Mouse (Mus musculus) heart, embryonic 16.5 days (tissue): Measurements from ENCODE around the gene Crhbp. TPM values are rescaled to one million over a fixed set of nuclear protein-coding genes. Genes with fewer than 3 reads are reported as not detected.

ENCODE experiments used
- ATAC-seq: fragments of 200-750 bp; cut with Nextera tagmentation; replicated peaks from 2 replicates; pipeline ENCODE4 v1.8.0; 2017; ENCODE audit warnings: moderate number of reproducible peaks; ENCODE audit not compliant: insufficient read depth, low FRiP score; ENCODE audit errors: extremely low read depth
- H3K27ac ChIP-seq: fragments of 300-500 bp; sonication (generic); 2 replicates; pipeline ENCODE4 v1.5.1; 2014; ENCODE audit warnings: mild to moderate bottlenecking, low read length, control low read depth, moderate library complexity
- H3K27me3 ChIP-seq: fragments of 300-500 bp; sonication (generic); 2 replicates; pipeline ENCODE4 v1.6.1; 2014; ENCODE audit warnings: low read length, mixed read lengths; ENCODE audit not compliant: control insufficient read depth, insufficient read depth
- H3K36me3 ChIP-seq: fragments of 300-500 bp; sonication (generic); 2 replicates; pipeline ENCODE4 v1.6.1; 2014; ENCODE audit not compliant: control insufficient read depth, insufficient read depth
- H3K4me1 ChIP-seq: fragments of 300-500 bp; sonication (generic); 2 replicates; pipeline ENCODE4 v1.6.1; 2014; ENCODE audit warnings: low read length, mixed read lengths; ENCODE audit not compliant: control insufficient read depth, insufficient read depth
- H3K4me2 ChIP-seq: fragments of 300-500 bp; sonication (generic); 2 replicates; pipeline ENCODE4 v1.6.1; 2014; ENCODE audit warnings: low read depth, mild to moderate bottlenecking, control low read depth, low read length
- H3K4me3 ChIP-seq: fragments of 300-500 bp; sonication (generic); 2 replicates; pipeline ENCODE4 v1.5.1; 2014; ENCODE audit warnings: mild to moderate bottlenecking, control low read depth, low read length
- H3K9ac ChIP-seq: fragments of 300-500 bp; sonication (generic); 2 replicates; pipeline ENCODE4 v1.6.1; 2014; ENCODE audit warnings: low read length, control low read depth
- H3K9me3 ChIP-seq: fragments of 300-500 bp; sonication (generic); replicated peaks from 2 replicates; pipeline ENCODE4 v1.6.1; 2016; ENCODE audit warnings: low read length; ENCODE audit not compliant: control insufficient read depth
- WGBS: fragments of 180-500 bp; shearing (Covaris S2); extraction: QIAGEN DNeasy Blood & Tissue Kit; methylation state at CpG from one replicate; pipeline ENCODE4 v1.1.7; 2014; 5-methylcytosine and 5-hydroxymethylcytosine counted together
- polyA plus RNA-seq: library from polyadenylated mRNA; unstranded; fragments of >200 nt; fragmentation: Nextera tagmentation; extraction: Ambion mirVana; gene quantifications from 2 replicates; pipeline ENCODE4 v1.2.1, GENCODE M21; 2015

Crhbp gene
- 0.25 and 0.66 TPM in 2 replicates for polyA plus RNA-seq

DNA sequence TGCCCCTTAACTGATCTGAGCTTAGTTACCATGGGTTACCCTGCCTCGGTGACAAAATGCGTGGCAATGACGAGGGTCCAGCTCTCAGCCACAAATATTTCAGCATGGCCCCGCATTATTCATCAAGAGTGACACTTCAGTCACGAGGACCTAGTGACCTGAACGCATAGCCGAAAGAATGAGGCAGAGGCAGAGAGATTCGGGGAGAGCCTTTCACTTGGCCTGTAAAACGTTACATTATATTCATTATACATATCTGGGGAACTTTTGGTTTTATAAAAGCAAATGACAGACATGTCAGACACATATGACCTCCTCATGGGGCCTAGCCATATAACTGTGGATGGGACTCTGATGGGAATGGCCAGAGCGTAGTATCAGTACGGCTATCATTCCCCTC is at the start of gene Crhbp:
Crhbp (minus strand) TSS at position 101 of the 400 bp plus-strand sequence.
- Histone ChIP-seq H3K36me3 (no peaks in the 10 kb centered on the region), H3K4me3 (peak within 1 kb of the TSS; percentile 54), H3K9me3 (no peaks in the 10 kb centered on the region), H3K27ac (no peak within 1 kb of the TSS), H3K27me3 (peaks cover 22% of the 10 kb centered on the region), H3K4me1 (peaks cover 5% of the 10 kb centered on the region; the same call in 1 of the 2 replicates), H3K9ac (peak within 1 kb of the TSS; percentile 35; the same call in 1 of the 2 replicates), H3K4me2 (peak within 1 kb of the TSS; percentile 79)
- 64% methylated on average over 11 of the region's 11 CpGs for WGBS
- ATAC-seq, result no peak

DNA sequence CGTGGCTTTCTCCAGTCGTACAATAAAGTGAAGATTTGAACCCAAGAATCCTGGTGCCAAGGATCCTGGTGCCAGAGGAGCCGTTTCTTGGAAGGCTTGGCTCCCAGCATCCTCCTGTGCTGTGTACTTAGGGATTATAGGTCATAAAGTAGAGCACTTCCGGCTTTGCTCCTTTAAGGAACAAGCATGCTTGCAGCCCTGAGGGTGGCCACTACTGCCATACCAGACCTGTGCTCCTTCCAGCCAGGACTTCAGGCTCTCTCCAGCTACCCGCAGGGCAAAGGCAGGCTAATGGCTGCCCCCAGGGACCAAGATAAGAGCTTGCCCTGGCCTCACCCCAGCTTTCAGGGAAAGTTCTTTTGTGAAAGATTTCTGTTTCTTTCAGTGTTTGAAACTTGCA is 48.6 kb upstream of the Crhbp start:
- 64% methylated on average over 5 of the region's 5 CpGs for WGBS
- no peaks in the 10 kb centered on the region for H3K27me3 ChIP-seq
- no peak for ATAC-seq
- no peaks in the 10 kb centered on the region for H3K9me3 ChIP-seq
- H3K4me3 ChIP-seq, result no peak overlapping the region
- H3K4me1 ChIP-seq, result peaks cover 3% of the 10 kb centered on the region; the same call in 1 of the 2 replicates
- H3K27ac ChIP-seq, result no peak overlapping the region
- H3K9ac ChIP-seq, result no peak overlapping the region
- H3K4me2 ChIP-seq, result no peak overlapping the region
- no peaks in the 10 kb centered on the region for H3K36me3 ChIP-seq

DNA sequence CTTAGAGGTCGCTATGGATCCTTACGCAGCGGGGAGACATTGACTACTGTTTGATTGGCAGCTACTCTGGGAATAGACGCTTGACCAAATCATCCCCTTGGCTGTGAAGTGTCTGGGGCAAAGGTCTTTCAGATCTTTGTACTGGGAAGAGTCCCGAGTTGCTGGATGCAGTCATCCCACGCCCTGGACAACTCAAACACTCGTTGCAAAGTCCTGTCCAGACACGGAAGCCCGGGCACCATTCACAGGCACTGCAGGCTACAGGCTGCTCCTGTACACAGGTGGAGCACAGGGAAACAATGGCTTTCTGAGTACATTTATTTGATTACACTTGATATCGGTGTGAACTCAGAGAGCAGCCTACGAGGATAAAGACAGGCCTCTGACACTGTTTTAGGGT is 46.6 kb upstream of the Crhbp start:
- H3K4me3 ChIP-seq, result no peak overlapping the region
- H3K36me3 ChIP-seq, result no peaks in the 10 kb centered on the region
- no peaks in the 10 kb centered on the region for H3K27me3 ChIP-seq
- H3K9me3 ChIP-seq, result no peaks in the 10 kb centered on the region
- no peak overlapping the region for H3K4me2 ChIP-seq
- no peak overlapping the region for H3K9ac ChIP-seq
- no peak for ATAC-seq
- H3K4me1 ChIP-seq, result peaks cover 3% of the 10 kb centered on the region; the same call in 1 of the 2 replicates
- no peak overlapping the region for H3K27ac ChIP-seq
- 63% methylated on average over 11 of the region's 11 CpGs for WGBS

DNA sequence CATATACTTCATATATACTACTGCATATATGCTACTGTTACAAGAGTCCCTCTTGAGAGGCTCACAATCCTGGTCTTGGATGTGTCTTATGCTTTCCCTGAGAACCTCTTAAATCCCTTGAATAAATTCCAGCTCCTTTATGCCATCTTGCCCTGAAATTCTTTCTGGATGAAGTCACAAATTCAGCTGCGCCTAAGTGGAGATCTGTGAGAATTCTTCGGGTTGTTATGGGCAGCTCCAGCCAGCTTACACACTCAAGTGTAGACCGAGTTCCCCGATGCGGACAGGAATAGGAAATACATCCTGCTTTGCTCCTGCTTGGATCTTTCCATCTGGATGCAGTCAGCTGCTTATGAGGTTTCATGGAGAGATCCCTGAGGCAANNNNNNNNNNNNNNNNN is 39.9 kb upstream of the Crhbp start:
- ATAC-seq, result no peak
- no peak overlapping the region for H3K4me3 ChIP-seq
- no peaks in the 10 kb centered on the region for H3K36me3 ChIP-seq
- no peaks in the 10 kb centered on the region for H3K9me3 ChIP-seq
- H3K9ac ChIP-seq, result no peak overlapping the region
- no peak overlapping the region for H3K4me2 ChIP-seq
- H3K27ac ChIP-seq, result no peak overlapping the region
- H3K4me1 ChIP-seq, result peaks cover 4% of the 10 kb centered on the region; the same call in 1 of the 2 replicates
- WGBS, result 16% methylated on average over 5 of the region's 5 CpGs
- H3K27me3 ChIP-seq, result no peaks in the 10 kb centered on the region; the same call in 1 of the 2 replicates

DNA sequence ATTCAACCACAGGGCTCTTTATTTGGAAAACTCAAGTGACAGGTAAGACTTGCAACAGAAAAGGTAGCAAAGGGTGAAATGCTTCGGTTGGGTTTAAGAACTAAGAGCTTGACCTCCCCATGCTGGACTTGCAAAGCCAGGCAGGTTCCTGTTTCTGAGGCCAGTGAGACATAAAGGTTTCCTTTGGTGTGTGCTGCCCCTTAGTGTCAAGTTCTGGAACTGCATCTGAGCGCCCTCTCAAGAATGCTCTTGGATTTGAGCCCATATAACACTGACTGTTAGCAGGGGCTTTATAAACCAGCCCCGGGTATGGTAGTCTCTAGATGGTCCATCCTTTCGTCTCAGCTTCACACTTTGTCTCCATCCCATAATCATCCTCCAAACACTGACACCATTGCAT is 36.7 kb upstream of the Crhbp start:
- Histone ChIP-seq H3K9ac (no peak overlapping the region), H3K36me3 (no peaks in the 10 kb centered on the region), H3K4me1 (peaks cover 4% of the 10 kb centered on the region; the same call in 1 of the 2 replicates), H3K27ac (no peak overlapping the region), H3K4me3 (no peak overlapping the region), H3K27me3 (no peaks in the 10 kb centered on the region; the same call in 1 of the 2 replicates), H3K9me3 (no peaks in the 10 kb centered on the region), H3K4me2 (no peak overlapping the region)
- ATAC-seq, result no peak
- 9% methylated on average over 4 of the region's 4 CpGs for WGBS

DNA sequence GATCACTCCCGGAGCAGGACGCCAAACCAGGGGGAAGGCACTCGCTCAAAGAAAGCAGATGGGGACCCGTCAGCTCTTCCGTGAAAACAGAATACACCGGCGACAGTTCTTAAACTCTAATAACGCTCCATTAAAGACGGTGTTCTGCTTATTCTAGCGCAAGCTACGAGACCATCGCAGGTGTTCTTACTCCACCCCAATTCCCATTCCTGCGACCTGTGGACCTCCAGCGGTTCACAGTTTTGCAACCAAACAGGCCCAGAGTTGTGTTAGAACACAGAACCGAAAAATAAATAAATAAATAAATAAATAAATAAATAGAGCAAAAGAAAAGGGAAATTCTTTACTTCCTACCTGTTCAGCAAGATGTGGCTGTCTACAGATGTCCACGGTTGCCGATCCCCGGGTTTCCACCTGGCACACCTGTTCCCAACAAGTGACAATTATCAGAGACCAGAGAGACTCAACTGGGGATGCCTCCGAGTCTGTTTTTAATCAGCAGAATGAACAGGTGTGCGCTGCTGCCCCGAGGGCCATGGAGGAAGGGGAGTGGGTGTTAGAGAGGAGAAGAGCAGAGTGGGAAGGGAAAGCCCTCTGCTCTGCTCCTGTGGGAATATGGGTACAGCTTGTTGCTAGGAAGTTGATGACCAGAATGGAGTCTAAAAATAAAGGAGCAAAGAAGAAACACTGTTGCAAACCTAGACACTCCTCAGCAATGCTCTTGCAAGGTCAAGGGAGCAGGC is 34.1 kb upstream of the Crhbp start, which contains the start of gene S100z:
S100z (minus strand) TSS at position 51 of the 743 bp plus-strand sequence.
- no peak within 1 kb of the TSS for H3K27ac ChIP-seq
- H3K36me3 ChIP-seq, result no peaks in the 10 kb centered on the region
- no peak within 1 kb of the TSS for H3K4me2 ChIP-seq
- H3K9me3 ChIP-seq, result no peaks in the 10 kb centered on the region
- H3K4me3 ChIP-seq, result no peak within 1 kb of the TSS
- ATAC-seq, result no peak
- H3K27me3 ChIP-seq, result no peaks in the 10 kb centered on the region; the same call in 1 of the 2 replicates
- H3K9ac ChIP-seq, result no peak within 1 kb of the TSS
- WGBS, result 87% methylated on average over 21 of the region's 21 CpGs
- peaks cover 4% of the 10 kb centered on the region; the same call in 1 of the 2 replicates for H3K4me1 ChIP-seq

DNA sequence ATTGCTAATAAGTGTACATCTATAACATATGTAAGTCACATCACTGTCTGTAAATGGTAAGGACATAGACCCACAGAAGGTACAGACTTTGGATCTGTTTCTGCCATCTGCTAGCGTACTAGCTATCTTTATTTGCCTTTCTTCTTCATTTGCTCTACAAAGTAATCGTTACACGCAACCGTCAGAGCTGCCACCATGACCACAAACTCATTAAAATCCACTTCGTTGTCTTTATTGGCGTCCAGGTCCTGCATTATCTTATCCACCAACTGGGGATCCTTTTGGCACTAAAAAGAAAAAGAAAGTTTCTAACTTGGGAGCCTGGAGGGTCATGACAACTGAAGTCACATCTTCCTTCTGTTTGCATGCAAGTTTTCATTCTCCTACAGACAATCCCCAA is 32.4 kb upstream of the Crhbp start:
- no peak for ATAC-seq
- no peaks in the 10 kb centered on the region for H3K9me3 ChIP-seq
- no peaks in the 10 kb centered on the region; the same call in 1 of the 2 replicates for H3K27me3 ChIP-seq
- no peak overlapping the region for H3K27ac ChIP-seq
- H3K4me3 ChIP-seq, result no peak overlapping the region
- H3K4me1 ChIP-seq, result peaks cover 4% of the 10 kb centered on the region; the same call in 1 of the 2 replicates
- no peak overlapping the region for H3K4me2 ChIP-seq
- H3K9ac ChIP-seq, result no peak overlapping the region
- no peaks in the 10 kb centered on the region for H3K36me3 ChIP-seq
- 78% methylated on average over 6 of the region's 6 CpGs for WGBS

DNA sequence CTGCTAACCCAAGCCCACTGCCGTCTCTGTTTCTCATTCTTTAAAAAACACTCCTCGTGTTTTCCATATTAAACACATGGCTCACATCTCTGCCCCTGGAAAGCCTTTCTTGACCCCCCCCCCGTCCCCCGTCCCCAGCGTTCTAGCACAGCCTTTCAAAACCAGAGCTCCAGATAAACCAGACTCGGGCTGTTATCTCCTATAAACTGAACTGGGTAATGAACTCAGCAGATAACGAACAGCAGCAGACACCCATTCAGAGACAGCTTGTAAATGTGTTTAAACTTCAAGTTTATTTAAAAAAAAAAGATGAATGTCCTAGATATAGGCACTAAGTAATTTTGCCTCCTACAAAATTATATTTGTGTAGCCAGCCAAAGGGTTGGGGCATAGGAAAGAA is 30.4 kb upstream of the Crhbp start:
- Histone ChIP-seq H3K36me3 (no peaks in the 10 kb centered on the region), H3K9me3 (0 out of 2 replicates have a peak, but pooled peaks cover 2% of the 10 kb centered on the region), H3K27me3 (no peaks in the 10 kb centered on the region), H3K4me3 (no peak overlapping the region), H3K4me2 (no peak overlapping the region), H3K9ac (no peak overlapping the region), H3K27ac (no peak overlapping the region), H3K4me1 (peaks cover 4% of the 10 kb centered on the region; the same call in 1 of the 2 replicates)
- WGBS, result 17% methylated on average over 7 of the region's 7 CpGs
- no peak for ATAC-seq

DNA sequence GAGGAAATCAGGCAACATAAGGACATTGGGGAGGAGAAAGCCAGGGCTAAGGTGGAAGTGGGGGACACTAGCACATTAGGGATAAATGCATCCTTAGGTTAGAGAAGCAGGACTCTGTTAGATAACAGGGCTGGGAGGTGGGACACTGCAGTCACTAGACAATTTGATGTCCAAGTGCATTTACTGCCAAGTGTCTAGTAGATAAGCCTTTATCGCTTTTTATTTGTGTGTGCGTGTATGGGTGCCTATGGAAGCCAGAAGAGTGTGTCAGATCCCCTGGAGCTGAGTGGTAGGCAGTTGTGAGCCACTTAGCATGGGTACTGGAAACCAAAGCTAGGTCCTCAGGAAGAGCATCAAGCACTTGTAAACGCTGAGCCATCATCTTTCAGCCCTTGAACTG is 29.6 kb upstream of the Crhbp start:
- Histone ChIP-seq H3K9ac (no peak overlapping the region), H3K27me3 (no peaks in the 10 kb centered on the region), H3K36me3 (no peaks in the 10 kb centered on the region), H3K4me2 (no peak overlapping the region), H3K4me1 (peaks cover 4% of the 10 kb centered on the region; the same call in 1 of the 2 replicates), H3K27ac (no peak overlapping the region), H3K4me3 (no peak overlapping the region), H3K9me3 (0 out of 2 replicates have a peak, but pooled peaks cover 2% of the 10 kb centered on the region)
- 68% methylated on average over 3 of the region's 3 CpGs for WGBS
- no peak for ATAC-seq
